Mouse (Mus musculus) forebrain, embryonic 15.5 days (tissue): ENCODE measurements at regions not wholly inside any gene's neighbourhood (a gene's known extent, or its start where the extent isn't known, plus 50 kb on each side); places are given as distances from the start of the nearest gene placed in this dataset.

Source experiments
- ATAC-seq: fragments of 200-750 bp; cut with Nextera tagmentation; replicated peaks from 2 replicates; pipeline ENCODE4 v1.8.0; 2017; ENCODE audit warnings: mild to moderate bottlenecking, moderate TSS enrichment, moderate library complexity
- H3K27ac ChIP-seq: fragments of 300-500 bp; sonication (generic); replicated peaks from 2 replicates; pipeline ENCODE4 v1.5.1; 2015; ENCODE audit warnings: mild to moderate bottlenecking, inconsistent platforms
- H3K27me3 ChIP-seq: fragments of 300-500 bp; sonication (generic); 2 replicates; pipeline ENCODE4 v1.6.1; 2015; ENCODE audit warnings: inconsistent platforms
- H3K36me3 ChIP-seq: fragments of 300-500 bp; sonication (generic); 2 replicates; pipeline ENCODE4 v1.6.1; 2015; ENCODE audit warnings: mild to moderate bottlenecking, inconsistent platforms
- H3K4me1 ChIP-seq: fragments of 300-500 bp; sonication (generic); 2 replicates; pipeline ENCODE4 v1.6.1; 2015; ENCODE audit warnings: inconsistent platforms
- H3K4me2 ChIP-seq: fragments of 300-500 bp; sonication (generic); replicated peaks from 2 replicates; pipeline ENCODE4 v1.6.1; 2015; ENCODE audit warnings: mild to moderate bottlenecking, inconsistent platforms
- H3K4me3 ChIP-seq: fragments of 300-500 bp; sonication (generic); 2 replicates; pipeline ENCODE4 v1.5.1; 2015; ENCODE audit warnings: mild to moderate bottlenecking, inconsistent platforms
- H3K9ac ChIP-seq: fragments of 300-500 bp; sonication (generic); replicated peaks from 2 replicates; pipeline ENCODE4 v1.6.1; 2015; ENCODE audit warnings: mild to moderate bottlenecking, inconsistent platforms
- H3K9me3 ChIP-seq: fragments of 300-500 bp; sonication (generic); 2 replicates; pipeline ENCODE4 v1.6.1; 2016; ENCODE audit warnings: inconsistent platforms
- WGBS: fragments of 180-500 bp; shearing (Covaris S2); methylation state at CpG from one replicate; pipeline ENCODE4 v1.1.7; 2015; ENCODE audit warnings: mixed read lengths; 5-methylcytosine and 5-hydroxymethylcytosine counted together

GRCm38 (mm10) chr11:90844266-90844924, 156.2 kb upstream of the Tom1l1 start:
- no peaks in the 10 kb centered on the region for H3K27me3 ChIP-seq
- peaks cover 4% of the 10 kb centered on the region; the same call in 1 of the 2 replicates for H3K4me1 ChIP-seq
- H3K27ac ChIP-seq = no peak overlapping the region
- WGBS = 68% methylated on average over 15 of the region's 15 CpGs
- no peak overlapping the region for H3K4me2 ChIP-seq
- H3K36me3 ChIP-seq = no peaks in the 10 kb centered on the region
- ATAC-seq = no peak
- peaks cover 8% of the 10 kb centered on the region; the same call in 1 of the 2 replicates for H3K9me3 ChIP-seq
- H3K9ac ChIP-seq = no peak overlapping the region
- H3K4me3 ChIP-seq = no peak overlapping the region

- Histone ChIP-seq H3K36me3 (no peaks in the 10 kb centered on the region), H3K9ac (no peak overlapping the region), H3K9me3 (peaks cover 7% of the 10 kb centered on the region; the same call in 1 of the 2 replicates), H3K4me1 (no peaks in the 10 kb centered on the region), H3K4me3 (no peak overlapping the region), H3K27me3 (no peaks in the 10 kb centered on the region), H3K4me2 (no peak overlapping the region), H3K27ac (no peak overlapping the region)
- ATAC-seq = no peak
- WGBS = 79% methylated on average over 1 of the region's 1 CpGs
Observed at GRCm38 (mm10) chr11:90838161-90838560, 150.0 kb upstream of the Tom1l1 start.

- Histone ChIP-seq H3K9ac (no peak overlapping the region), H3K36me3 (no peaks in the 10 kb centered on the region), H3K4me2 (no peak overlapping the region), H3K9me3 (no peaks in the 10 kb centered on the region), H3K4me1 (no peaks in the 10 kb centered on the region), H3K27me3 (no peaks in the 10 kb centered on the region), H3K4me3 (no peak overlapping the region), H3K27ac (no peak overlapping the region)
- ATAC-seq = no peak
- 74% methylated on average over 5 of the region's 5 CpGs for WGBS
Observed at GRCm38 (mm10) chr11:90824761-90825160, 136.6 kb upstream of the Tom1l1 start.

GRCm38 (mm10) chr11:90816727-90817126, 128.6 kb upstream of the Tom1l1 start:
- Histone ChIP-seq H3K9me3 (no peaks in the 10 kb centered on the region), H3K4me1 (peaks cover 7% of the 10 kb centered on the region; the same call in 1 of the 2 replicates), H3K4me2 (no peak overlapping the region), H3K36me3 (no peaks in the 10 kb centered on the region), H3K9ac (no peak overlapping the region), H3K27me3 (no peaks in the 10 kb centered on the region), H3K4me3 (no peak overlapping the region), H3K27ac (no peak overlapping the region)
- no peak for ATAC-seq
- 71% methylated on average over 2 of the region's 2 CpGs for WGBS

- Histone ChIP-seq H3K36me3 (no peaks in the 10 kb centered on the region), H3K4me2 (no peak overlapping the region), H3K27me3 (no peaks in the 10 kb centered on the region), H3K9me3 (no peaks in the 10 kb centered on the region), H3K4me3 (no peak overlapping the region), H3K27ac (no peak overlapping the region), H3K9ac (no peak overlapping the region), H3K4me1 (peaks cover 7% of the 10 kb centered on the region; the same call in 1 of the 2 replicates)
- ATAC-seq = no peak
- 81% methylated on average over 5 of the region's 5 CpGs for WGBS
Observed at GRCm38 (mm10) chr11:90814471-90814870, 126.3 kb upstream of the Tom1l1 start.

- ATAC-seq = peak; percentile 53
- H3K9me3 ChIP-seq = no peaks in the 10 kb centered on the region
- no peaks in the 10 kb centered on the region for H3K27me3 ChIP-seq
- 66% methylated on average over 2 of the region's 2 CpGs for WGBS
- H3K4me3 ChIP-seq = no peak overlapping the region
- no peak overlapping the region for H3K27ac ChIP-seq
- H3K4me1 ChIP-seq = peaks cover 7% of the 10 kb centered on the region; the same call in 1 of the 2 replicates
- H3K4me2 ChIP-seq = no peak overlapping the region
- H3K9ac ChIP-seq = no peak overlapping the region
- H3K36me3 ChIP-seq = no peaks in the 10 kb centered on the region
Observed at GRCm38 (mm10) chr11:90812971-90813370, 124.8 kb upstream of the Tom1l1 start.

GRCm38 (mm10) chr11:90812530-90812929, 124.4 kb upstream of the Tom1l1 start:
- H3K9me3 ChIP-seq = no peaks in the 10 kb centered on the region
- no peak overlapping the region for H3K9ac ChIP-seq
- H3K27ac ChIP-seq = no peak overlapping the region
- no peaks in the 10 kb centered on the region for H3K27me3 ChIP-seq
- H3K36me3 ChIP-seq = no peaks in the 10 kb centered on the region
- H3K4me3 ChIP-seq = no peak overlapping the region
- H3K4me2 ChIP-seq = no peak overlapping the region
- WGBS = 58% methylated on average over 4 of the region's 4 CpGs
- ATAC-seq = peak; percentile 84
- H3K4me1 ChIP-seq = peaks cover 9% of the 10 kb centered on the region; the same call in 1 of the 2 replicates

GRCm38 (mm10) chr11:90808443-90808842, 120.3 kb upstream of the Tom1l1 start:
- WGBS = 69% methylated on average over 1 of the region's 1 CpGs
- no peak for ATAC-seq
- no peak overlapping the region for H3K4me3 ChIP-seq
- no peak overlapping the region for H3K27ac ChIP-seq
- no peak overlapping the region for H3K4me2 ChIP-seq
- no peaks in the 10 kb centered on the region for H3K27me3 ChIP-seq
- H3K9ac ChIP-seq = no peak overlapping the region
- H3K9me3 ChIP-seq = no peaks in the 10 kb centered on the region
- peaks cover 13% of the 10 kb centered on the region; the same call in 1 of the 2 replicates for H3K4me1 ChIP-seq
- no peaks in the 10 kb centered on the region for H3K36me3 ChIP-seq

- Histone ChIP-seq H3K9me3 (no peaks in the 10 kb centered on the region), H3K9ac (no peak overlapping the region), H3K4me2 (no peak overlapping the region), H3K36me3 (no peaks in the 10 kb centered on the region), H3K27ac (no peak overlapping the region), H3K27me3 (no peaks in the 10 kb centered on the region), H3K4me1 (peaks cover 9% of the 10 kb centered on the region; the same call in 1 of the 2 replicates), H3K4me3 (no peak overlapping the region)
- no peak for ATAC-seq
- WGBS = 47% methylated on average over 5 of the region's 5 CpGs
Observed at GRCm38 (mm10) chr11:90807343-90807742, 119.2 kb upstream of the Tom1l1 start.

GRCm38 (mm10) chr11:90802569-90803363, 114.6 kb upstream of the Tom1l1 start:
- H3K4me3 ChIP-seq = no peak overlapping the region
- no peaks in the 10 kb centered on the region for H3K36me3 ChIP-seq
- WGBS = 86% methylated on average over 7 of the region's 7 CpGs
- no peak overlapping the region for H3K9ac ChIP-seq
- H3K27me3 ChIP-seq = no peaks in the 10 kb centered on the region
- no peak for ATAC-seq
- H3K4me1 ChIP-seq = peaks cover 6% of the 10 kb centered on the region; the same call in 1 of the 2 replicates
- no peak overlapping the region for H3K27ac ChIP-seq
- no peak overlapping the region for H3K4me2 ChIP-seq
- H3K9me3 ChIP-seq = no peaks in the 10 kb centered on the region

GRCm38 (mm10) chr11:90797577-90797976, 109.4 kb upstream of the Tom1l1 start:
- H3K9ac ChIP-seq = no peak overlapping the region
- no peak overlapping the region for H3K4me3 ChIP-seq
- H3K36me3 ChIP-seq = no peaks in the 10 kb centered on the region
- no peak for ATAC-seq
- no peak overlapping the region for H3K27ac ChIP-seq
- H3K4me2 ChIP-seq = no peak overlapping the region
- H3K27me3 ChIP-seq = no peaks in the 10 kb centered on the region
- no peaks in the 10 kb centered on the region for H3K9me3 ChIP-seq
- H3K4me1 ChIP-seq = no peaks in the 10 kb centered on the region
- WGBS = 93% methylated on average over 2 of the region's 2 CpGs

- WGBS = 90% methylated on average over 8 of the region's 8 CpGs
- Histone ChIP-seq H3K9me3 (no peaks in the 10 kb centered on the region), H3K4me3 (no peak overlapping the region), H3K4me2 (no peak overlapping the region), H3K27me3 (no peaks in the 10 kb centered on the region), H3K27ac (no peak overlapping the region), H3K9ac (no peak overlapping the region), H3K4me1 (no peaks in the 10 kb centered on the region), H3K36me3 (no peaks in the 10 kb centered on the region)
- no peak for ATAC-seq
Observed at GRCm38 (mm10) chr11:90783537-90783936, 95.4 kb upstream of the Tom1l1 start.
